Mouse (Mus musculus) limb, embryonic 14.5 days (tissue): ENCODE measurements around the gene Dpm2. TPM values are rescaled to one million over a fixed set of nuclear protein-coding genes. Genes with fewer than 3 reads are reported as not detected.

Experiments used
- ATAC-seq: fragments of 200-750 bp; cut with Nextera tagmentation; 2 replicates; pipeline ENCODE4 v1.8.0; 2017; ENCODE audit warnings: low read depth, moderate number of reproducible peaks, moderate TSS enrichment; ENCODE audit not compliant: low FRiP score
- DNase-seq: peaks from one replicate; pipeline ENCODE4 v3.0.0-alpha.2; 2015; ENCODE audit warnings: low spot score
- H3K27ac ChIP-seq: fragments of 300-500 bp; sonication (generic); replicated peaks from 2 replicates; pipeline ENCODE4 v1.5.1; 2014; ENCODE audit warnings: low read depth, mild to moderate bottlenecking, low read length, moderate library complexity, mixed read lengths
- H3K27me3 ChIP-seq: fragments of 300-500 bp; sonication (generic); 2 replicates; pipeline ENCODE4 v1.6.1; 2014; ENCODE audit warnings: low read length, mixed read lengths; ENCODE audit not compliant: control insufficient read depth, insufficient read depth
- H3K36me3 ChIP-seq: fragments of 300-500 bp; sonication (generic); 2 replicates; pipeline ENCODE4 v1.6.1; 2014; ENCODE audit warnings: mild to moderate bottlenecking, low read length, moderate library complexity, mixed read lengths; ENCODE audit not compliant: control insufficient read depth, insufficient read depth
- H3K4me1 ChIP-seq: fragments of 300-500 bp; sonication (generic); 2 replicates; pipeline ENCODE4 v1.6.1; 2014; ENCODE audit warnings: antibody characterized with exemption, low read length, mixed read lengths; ENCODE audit not compliant: control insufficient read depth, insufficient read depth
- H3K4me2 ChIP-seq: fragments of 300-500 bp; sonication (generic); replicated peaks from 2 replicates; pipeline ENCODE4 v1.6.1; 2014; ENCODE audit warnings: low read depth, mild to moderate bottlenecking, low read length, moderate library complexity; ENCODE audit not compliant: severe bottlenecking
- H3K4me3 ChIP-seq: fragments of 300-500 bp; sonication (generic); replicated peaks from 2 replicates; pipeline ENCODE4 v1.5.1; 2014; ENCODE audit warnings: low read length
- H3K9ac ChIP-seq: fragments of 300-500 bp; sonication (generic); 2 replicates; pipeline ENCODE4 v1.6.1; 2014; ENCODE audit warnings: mild to moderate bottlenecking, low read depth, low read length, moderate library complexity; ENCODE audit not compliant: severe bottlenecking
- H3K9me3 ChIP-seq: fragments of 300-500 bp; sonication (generic); 2 replicates; pipeline ENCODE4 v1.6.1; 2016; ENCODE audit warnings: low read length; ENCODE audit not compliant: control insufficient read depth
- POLR2A ChIP-seq: fragments of 200-500 bp; IDR thresholded peaks from 2 replicates; pipeline ENCODE4 v1.8.0; 2012; ENCODE audit warnings: inconsistent platforms, mild to moderate bottlenecking, moderate library complexity, borderline replicate concordance; ENCODE audit not compliant: insufficient read depth, insufficient read length; ENCODE audit errors: extremely low read depth
- WGBS: fragments of 180-500 bp; shearing (Covaris S2); extraction: QIAGEN DNeasy Blood & Tissue Kit; methylation state at CpG from one replicate; pipeline ENCODE4 v1.1.7; 2014; 5-methylcytosine and 5-hydroxymethylcytosine counted together
- polyA plus RNA-seq, 2 experiments: library from polyadenylated mRNA; depleted of rRNA in 1 of 2; stranded (reverse) in 1 of 2; unstranded in 1 of 2; fragments of >200 nt; fragmentation: Nextera tagmentation in 1 of 2; extraction: Ambion mirVana in 1 of 2; gene quantifications; 2 replicates each; pipeline versions ENCODE4 v1.2.1 to v1.2.3; 2012 to 2014

The Dpm2 gene
- 146 and 178 TPM in 2 replicates for polyA plus RNA-seq (2012; rRNA removed)
- polyA plus RNA-seq (2014; fragmentation: Nextera tagmentation; extraction: Ambion mirVana), result 122 TPM in 2 replicates

DNA sequence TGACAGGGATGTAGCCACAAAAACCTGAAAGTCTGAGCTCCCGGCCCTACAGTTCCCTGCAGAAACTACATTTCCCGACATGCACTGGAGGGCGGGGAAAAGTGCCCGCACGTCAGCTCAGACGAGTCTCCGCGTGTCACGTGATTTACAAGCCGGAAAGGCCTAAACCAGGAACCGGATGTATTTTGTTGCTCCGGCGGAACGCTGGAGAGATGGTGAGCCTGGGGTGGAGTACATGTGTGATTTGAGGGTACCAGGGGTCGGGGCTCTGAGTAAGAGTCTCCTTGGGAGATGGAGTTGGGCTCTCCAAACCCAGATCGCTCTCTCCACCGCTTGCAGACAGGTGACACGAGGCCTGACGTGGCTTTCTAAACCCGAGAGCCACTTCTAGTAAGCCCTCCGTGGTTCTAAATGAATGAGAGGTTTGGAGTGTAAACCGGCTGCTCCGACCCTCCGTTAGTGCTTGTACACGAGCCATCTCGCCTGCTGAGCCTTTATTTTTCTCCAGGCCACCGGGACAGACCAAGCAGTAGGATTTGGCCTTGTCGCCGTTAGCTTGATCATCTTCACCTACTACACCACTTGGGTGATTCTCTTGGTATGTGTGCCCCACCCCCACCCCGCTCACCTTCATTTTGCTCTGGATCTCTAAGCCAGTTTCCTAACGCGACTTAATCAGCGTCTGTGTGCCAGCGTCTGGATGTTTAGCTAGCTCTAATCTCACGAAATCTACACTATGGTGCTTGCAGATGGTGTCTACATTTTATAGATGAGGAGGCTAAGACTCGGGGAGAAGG is at the start of gene Dpm2:
Gene Dpm2 (plus strand): TSS at position 161 of the 797 bp plus-strand sequence.
- H3K4me2 ChIP-seq, result peak within 1 kb of the TSS; percentile 94
- H3K9me3 ChIP-seq, result no peaks in the 10 kb centered on the region
- DNase-seq (peak; percentile 91), ATAC-seq (peak; percentile 92)
- H3K9ac ChIP-seq, result peak within 1 kb of the TSS; percentile 71
- 2% methylated on average over 34 of the region's 36 CpGs for WGBS
- TF ChIP-seq POLR2A, result peak; percentile 76; the same call in 1 of the 2 replicates
- H3K4me3 ChIP-seq, result peak within 1 kb of the TSS; percentile 76
- H3K4me1 ChIP-seq, result peaks cover 14% of the 10 kb centered on the region
- peaks cover 38% of the 10 kb centered on the region for H3K36me3 ChIP-seq
- no peaks in the 10 kb centered on the region for H3K27me3 ChIP-seq
- H3K27ac ChIP-seq, result peak within 1 kb of the TSS; percentile 58; the same call in 1 of the 2 replicates

- Histone ChIP-seq H3K4me3 (no peak overlapping the region), H3K27me3 (no peaks in the 10 kb centered on the region), H3K9ac (no peak overlapping the region), H3K9me3 (no peaks in the 10 kb centered on the region), H3K4me2 (no peak overlapping the region), H3K36me3 (no peaks in the 10 kb centered on the region), H3K4me1 (no peaks in the 10 kb centered on the region), H3K27ac (no peak overlapping the region)
- DNase-seq (no peak), ATAC-seq (no peak)
- WGBS, result 84% methylated on average over 13 of the region's 13 CpGs
- no peak for TF ChIP-seq POLR2A
Observed at GRCm38 (mm10) chr2:32524536-32525031, 46.1 kb upstream of the Dpm2 start.

DNA sequence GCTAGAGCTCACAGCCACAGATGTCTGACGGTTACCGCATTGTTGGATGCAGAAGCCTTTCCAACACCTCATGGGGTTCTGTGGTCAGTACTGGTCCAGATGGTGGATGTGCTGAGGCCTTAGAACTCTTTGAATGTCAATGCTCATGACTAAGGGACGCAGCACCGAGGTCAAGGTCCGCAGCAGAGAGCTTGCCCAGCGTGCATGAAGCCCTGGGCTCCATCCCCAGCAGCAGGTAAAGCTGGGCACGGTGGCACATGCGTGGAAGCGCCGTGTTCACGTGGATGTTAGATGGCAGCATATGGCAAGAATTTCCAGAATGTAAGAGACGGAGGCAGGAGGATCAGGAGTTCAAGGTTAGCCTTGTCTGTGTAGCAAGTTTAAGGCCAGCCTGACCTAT is 44.8 kb upstream of the Dpm2 start:
- WGBS, result 82% methylated on average over 12 of the region's 12 CpGs
- no peak for DNase-seq

GRCm38 (mm10) chr2:32527468-32527966 is 43.1 kb upstream of the Dpm2 start:
- WGBS, result 79% methylated on average over 14 of the region's 14 CpGs
- ATAC-seq, result no peak
- H3K4me1 ChIP-seq, result no peaks in the 10 kb centered on the region

More for the DNA sequence above, 44.8 kb upstream of the Dpm2 start:
- Histone ChIP-seq H3K27ac (no peak overlapping the region), H3K4me3 (no peak overlapping the region), H3K36me3 (no peaks in the 10 kb centered on the region), H3K9ac (no peak overlapping the region), H3K27me3 (no peaks in the 10 kb centered on the region), H3K4me1 (no peaks in the 10 kb centered on the region), H3K4me2 (no peak overlapping the region), H3K9me3 (no peaks in the 10 kb centered on the region)
- TF ChIP-seq POLR2A, result no peak
- no peak for ATAC-seq

GRCm38 (mm10) chr2:32528326-32528725 is 42.3 kb upstream of the Dpm2 start:
- H3K9ac ChIP-seq, result no peak overlapping the region
- no peaks in the 10 kb centered on the region for H3K27me3 ChIP-seq
- no peak overlapping the region for H3K4me3 ChIP-seq
- 81% methylated on average over 1 of the region's 1 CpGs for WGBS
- no peak overlapping the region for H3K27ac ChIP-seq
- no peaks in the 10 kb centered on the region for H3K4me1 ChIP-seq
- H3K4me2 ChIP-seq, result no peak overlapping the region
- TF ChIP-seq POLR2A, result no peak
- DNase-seq, result no peak
- no peak for ATAC-seq
- H3K36me3 ChIP-seq, result no peaks in the 10 kb centered on the region
- H3K9me3 ChIP-seq, result no peaks in the 10 kb centered on the region

More at GRCm38 (mm10) chr2:32527468-32527966, 43.1 kb upstream of the Dpm2 start:
- TF ChIP-seq POLR2A, result no peak
- no peaks in the 10 kb centered on the region for H3K9me3 ChIP-seq
- no peak for DNase-seq
- H3K4me3 ChIP-seq, result no peak overlapping the region
- no peaks in the 10 kb centered on the region for H3K36me3 ChIP-seq
- no peaks in the 10 kb centered on the region for H3K27me3 ChIP-seq
- H3K27ac ChIP-seq, result no peak overlapping the region
- no peak overlapping the region for H3K4me2 ChIP-seq
- H3K9ac ChIP-seq, result no peak overlapping the region
